Mouse (Mus musculus) liver, embryonic 12.5 days (tissue): ENCODE data around the gene 4930539E08Rik. TPM values are rescaled to one million over a fixed set of nuclear protein-coding genes. Genes with fewer than 3 reads are reported as not detected.

ENCODE experiments used
- ATAC-seq: fragments of 200-750 bp; cut with Nextera tagmentation; 2 replicates; pipeline ENCODE4 v1.8.0; 2017; ENCODE audit warnings: moderate number of reproducible peaks, mild to moderate bottlenecking, moderate library complexity
- H3K27ac ChIP-seq: fragments of 300-500 bp; sonication (generic); 2 replicates; pipeline ENCODE4 v1.5.1; 2016; ENCODE audit warnings: mild to moderate bottlenecking
- H3K27me3 ChIP-seq: fragments of 300-500 bp; sonication (generic); replicated peaks from 2 replicates; pipeline ENCODE4 v1.6.1; 2016; ENCODE audit warnings: mild to moderate bottlenecking, moderate library complexity
- H3K36me3 ChIP-seq: fragments of 300-500 bp; sonication (generic); 2 replicates; pipeline ENCODE4 v1.6.1; 2016; ENCODE audit warnings: mild to moderate bottlenecking, moderate library complexity
- H3K4me1 ChIP-seq: fragments of 300-500 bp; sonication (generic); 2 replicates; pipeline ENCODE4 v1.6.1; 2016
- H3K4me2 ChIP-seq: fragments of 300-500 bp; sonication (generic); 2 replicates; pipeline ENCODE4 v1.6.1; 2016; ENCODE audit warnings: mild to moderate bottlenecking, moderate library complexity
- H3K4me3 ChIP-seq: fragments of 300-500 bp; sonication (generic); 2 replicates; pipeline ENCODE4 v1.5.1; 2016; ENCODE audit warnings: mild to moderate bottlenecking, moderate library complexity
- H3K9ac ChIP-seq: fragments of 300-500 bp; sonication (generic); 2 replicates; pipeline ENCODE4 v1.6.1; 2016; ENCODE audit warnings: mild to moderate bottlenecking, moderate library complexity
- H3K9me3 ChIP-seq: fragments of 300-500 bp; sonication (generic); replicated peaks from 2 replicates; pipeline ENCODE4 v1.6.1; 2016; ENCODE audit warnings: mild to moderate bottlenecking, moderate library complexity
- WGBS: fragments of 180-500 bp; shearing (Covaris S2); methylation state at CpG from one replicate; pipeline ENCODE4 v1.1.7; 2016; ENCODE audit not compliant: insufficient replicate concordance; 5-methylcytosine and 5-hydroxymethylcytosine counted together
- polyA plus RNA-seq: library from polyadenylated mRNA; unstranded; fragments of >200 nt; fragmentation: Nextera tagmentation; extraction: Ambion mirVana; gene quantifications from 2 replicates; pipeline ENCODE4 v1.2.1, GENCODE M21; 2016

4930539E08Rik gene
- polyA plus RNA-seq, 1 experiment from 2014 or later: 0.17 TPM

DNA sequence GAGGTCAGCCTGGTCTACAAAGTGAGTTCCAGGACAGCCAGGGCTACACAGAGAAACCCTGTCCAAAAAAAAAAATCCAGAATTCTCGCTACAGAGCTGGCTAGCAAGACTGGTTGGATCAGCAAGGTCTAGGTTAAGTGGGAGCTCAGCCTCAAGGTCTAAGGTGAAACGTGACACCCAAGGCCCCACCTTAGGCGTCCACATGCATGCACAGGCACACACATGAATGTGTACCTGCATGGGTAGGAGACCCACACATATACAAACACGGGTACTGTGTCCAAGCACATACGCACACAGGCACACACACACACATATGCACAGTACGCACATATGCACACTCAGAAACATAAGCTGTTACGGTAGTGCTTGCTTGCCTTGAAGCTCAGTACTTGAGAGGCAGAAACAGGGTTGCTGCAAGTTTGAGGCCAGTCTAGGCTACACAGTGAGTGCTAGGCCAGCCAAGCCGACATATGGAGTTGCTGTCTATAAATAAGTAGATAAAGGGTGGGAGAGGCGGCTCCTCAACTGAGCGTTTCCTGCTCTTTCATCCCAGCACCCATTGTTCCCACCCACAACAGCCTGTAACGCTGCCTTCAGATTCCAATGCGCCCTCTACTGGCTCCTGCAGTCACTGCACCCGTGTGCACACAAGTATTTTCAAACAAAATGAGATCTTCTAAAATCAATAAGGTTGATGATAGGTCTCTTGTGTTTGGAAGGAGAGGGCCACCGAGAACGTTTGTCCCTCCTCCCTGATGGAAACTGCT, 11.9 kb upstream of the 4930539E08Rik start:
- Histone ChIP-seq H3K9ac (no peak overlapping the region), H3K36me3 (no peaks in the 10 kb centered on the region), H3K4me1 (peaks cover 60% of the 10 kb centered on the region), H3K27me3 (0 out of 2 replicates have a peak, but pooled peaks cover 5% of the 10 kb centered on the region), H3K9me3 (no peaks in the 10 kb centered on the region), H3K4me3 (no peak overlapping the region), H3K27ac (peak overlapping the region; percentile 98), H3K4me2 (no peak overlapping the region)
- ATAC-seq: no peak
- WGBS: 34% methylated on average over 15 of the region's 15 CpGs

DNA sequence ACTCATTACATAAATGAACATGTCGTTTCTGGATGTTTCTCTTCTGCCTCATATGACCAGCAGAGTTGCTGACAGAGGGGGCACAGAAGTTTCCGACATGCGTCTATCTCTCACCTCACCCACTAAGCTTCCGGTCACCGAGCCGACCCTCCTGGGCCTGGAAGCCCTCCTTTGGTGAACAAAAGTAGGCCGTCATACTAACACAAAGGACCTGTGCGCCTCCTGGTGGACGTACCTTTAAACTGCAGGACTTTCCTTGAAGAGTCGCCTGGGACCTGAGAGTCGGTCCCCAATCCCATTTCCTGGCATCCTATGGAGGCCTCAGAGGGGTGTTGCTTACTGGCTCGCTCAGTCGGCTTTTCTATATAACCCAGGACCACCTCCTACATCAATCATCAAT, 11.3 kb upstream of the 4930539E08Rik start:
- peaks cover 57% of the 10 kb centered on the region for H3K4me1 ChIP-seq
- no peak overlapping the region for H3K27ac ChIP-seq
- H3K27me3 ChIP-seq: 0 out of 2 replicates have a peak, but pooled peaks cover 6% of the 10 kb centered on the region
- no peak for ATAC-seq
- no peaks in the 10 kb centered on the region for H3K36me3 ChIP-seq
- no peak overlapping the region for H3K4me3 ChIP-seq
- no peaks in the 10 kb centered on the region for H3K9me3 ChIP-seq
- 0 out of 2 replicates have a peak overlapping the region, but pooled peaks have one; percentile 2 for H3K4me2 ChIP-seq
- no peak overlapping the region for H3K9ac ChIP-seq
- WGBS: 12% methylated on average over 13 of the region's 13 CpGs

DNA sequence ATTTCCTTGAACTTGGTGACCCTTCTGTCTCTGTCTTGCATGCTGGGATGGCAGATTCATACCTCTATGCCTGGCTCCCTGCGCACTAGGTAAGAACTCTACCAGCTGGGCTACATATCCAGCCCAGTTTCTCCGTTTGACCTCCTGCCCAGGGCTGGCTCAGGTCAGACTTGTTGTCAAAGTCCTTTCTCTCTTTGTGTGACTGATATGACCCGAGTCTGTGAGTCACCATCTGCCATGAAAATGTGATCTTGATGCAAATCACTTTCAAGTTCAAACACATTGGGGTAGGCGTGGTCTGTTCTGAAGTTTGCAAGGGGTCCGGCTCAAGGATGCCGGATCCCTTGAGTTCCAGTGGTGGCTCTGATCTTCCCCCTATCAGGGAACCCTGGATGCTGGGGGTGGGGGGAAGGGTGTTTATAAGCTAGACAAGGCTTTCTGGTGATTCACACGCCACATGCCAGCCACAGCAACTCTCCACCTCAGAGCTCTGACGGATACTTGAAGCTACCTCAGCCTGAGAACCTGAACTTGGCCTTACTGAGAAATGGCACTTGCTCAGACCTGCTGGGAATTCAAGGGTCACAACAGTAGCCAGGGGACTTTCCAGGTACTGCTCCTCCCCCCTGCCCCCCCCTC, 10.0 kb upstream of the 4930539E08Rik start:
- no peak overlapping the region for H3K9ac ChIP-seq
- 0 out of 2 replicates have a peak, but pooled peaks cover 13% of the 10 kb centered on the region for H3K27me3 ChIP-seq
- H3K27ac ChIP-seq: no peak overlapping the region
- no peaks in the 10 kb centered on the region for H3K9me3 ChIP-seq
- H3K4me1 ChIP-seq: peaks cover 52% of the 10 kb centered on the region
- H3K4me3 ChIP-seq: no peak overlapping the region
- 72% methylated on average over 8 of the region's 8 CpGs for WGBS
- no peak overlapping the region for H3K4me2 ChIP-seq
- ATAC-seq: no peak
- no peaks in the 10 kb centered on the region for H3K36me3 ChIP-seq

DNA sequence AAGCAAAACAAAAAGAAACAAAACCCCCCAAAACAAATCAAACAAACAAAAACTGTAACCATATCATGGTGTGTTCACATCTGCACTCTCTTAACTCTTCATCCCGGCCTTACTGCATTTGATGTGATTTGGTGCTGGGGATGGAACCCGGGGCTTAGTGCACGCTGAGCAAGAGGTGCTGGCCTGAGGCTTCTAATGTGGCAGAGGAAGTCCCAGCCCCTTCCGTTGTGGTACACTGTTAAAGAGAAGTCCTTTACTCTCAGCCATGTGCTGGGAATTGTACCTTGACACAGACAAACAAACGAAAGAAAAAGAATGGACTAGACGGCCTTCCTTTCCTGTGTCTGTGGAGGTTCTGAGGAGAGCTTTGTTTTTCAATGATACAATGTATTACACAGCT, 7.0 kb upstream of the 4930539E08Rik start:
- H3K36me3 ChIP-seq: no peaks in the 10 kb centered on the region
- ATAC-seq: no peak
- 23% methylated on average over 6 of the region's 6 CpGs for WGBS
- peaks cover 23% of the 10 kb centered on the region for H3K4me1 ChIP-seq
- H3K4me3 ChIP-seq: no peak overlapping the region
- no peak overlapping the region for H3K4me2 ChIP-seq
- H3K9ac ChIP-seq: 0 out of 2 replicates have a peak overlapping the region, but pooled peaks have one; percentile 17
- no peaks in the 10 kb centered on the region for H3K9me3 ChIP-seq
- H3K27ac ChIP-seq: no peak overlapping the region
- 0 out of 2 replicates have a peak, but pooled peaks cover 13% of the 10 kb centered on the region for H3K27me3 ChIP-seq

DNA sequence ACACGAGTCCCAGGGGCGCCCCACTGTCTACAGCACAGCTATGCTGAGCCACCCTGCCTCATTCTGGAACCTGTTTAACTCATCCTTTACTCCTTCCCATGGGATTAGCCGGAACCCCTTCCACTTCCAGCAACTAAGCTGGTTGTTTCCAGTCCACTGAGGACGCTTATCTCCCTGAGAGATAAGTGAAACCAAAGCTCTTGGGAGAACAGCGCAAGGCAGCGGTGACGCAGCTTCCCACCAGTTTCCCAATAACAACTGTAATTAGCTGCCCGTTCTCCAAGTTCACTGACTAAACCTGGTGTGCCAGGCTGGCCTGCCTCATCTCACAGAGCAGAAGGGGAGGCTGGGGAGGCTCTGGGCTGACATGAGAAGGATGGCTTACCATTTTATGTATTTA, 6.0 kb upstream of the 4930539E08Rik start:
- Histone ChIP-seq H3K36me3 (no peaks in the 10 kb centered on the region), H3K27ac (no peak overlapping the region), H3K27me3 (0 out of 2 replicates have a peak, but pooled peaks cover 13% of the 10 kb centered on the region), H3K9ac (no peak overlapping the region; the same call in 1 of the 2 replicates), H3K9me3 (no peaks in the 10 kb centered on the region), H3K4me2 (no peak overlapping the region), H3K4me1 (peaks cover 13% of the 10 kb centered on the region; the same call in 1 of the 2 replicates), H3K4me3 (no peak overlapping the region)
- ATAC-seq: no peak
- 51% methylated on average over 8 of the region's 8 CpGs for WGBS

DNA sequence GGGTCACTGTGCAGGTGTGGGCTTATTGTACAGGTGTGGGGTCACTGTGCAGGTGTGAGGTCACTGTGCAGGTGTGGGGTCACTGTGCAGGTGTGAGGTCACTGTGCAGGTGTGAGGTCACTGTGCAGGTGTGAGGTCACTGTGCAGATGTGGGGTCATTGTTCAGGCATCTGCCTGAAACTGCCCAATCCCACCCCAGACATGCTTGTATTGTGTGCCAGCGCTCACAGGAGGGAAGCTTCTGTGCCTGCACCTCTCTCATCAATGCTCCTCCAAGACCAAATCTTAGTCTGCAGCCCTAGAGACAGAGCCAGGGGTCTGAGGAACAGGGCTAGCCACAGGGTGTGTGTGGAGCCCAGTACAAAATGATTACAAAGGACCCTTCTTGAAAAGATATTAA, 1.4 kb upstream of the 4930539E08Rik start:
- no peak overlapping the region for H3K27ac ChIP-seq
- 92% methylated on average over 1 of the region's 1 CpGs for WGBS

DNA sequence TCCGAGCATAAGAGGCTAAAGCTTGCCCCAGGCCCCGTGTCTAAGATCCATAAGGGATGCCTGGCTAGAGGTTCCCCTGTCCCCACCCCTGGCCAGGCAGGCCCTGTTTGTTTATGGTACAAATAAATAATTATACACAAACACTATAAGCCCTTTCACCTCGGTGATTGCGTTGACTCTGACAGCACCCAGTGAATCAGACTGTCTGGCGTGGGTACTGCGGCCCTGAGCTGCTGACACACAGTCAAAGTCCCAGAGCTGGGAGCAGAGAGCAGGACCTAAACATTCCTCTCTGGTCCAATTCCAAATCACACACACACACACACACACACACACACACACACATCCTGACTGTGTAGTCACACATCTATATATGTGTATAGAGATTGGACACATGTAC, 1.2 kb downstream of the 4930539E08Rik start:
- H3K27ac ChIP-seq: no peak overlapping the region

More for the DNA sequence above, 1.4 kb upstream of the 4930539E08Rik start:
- no peak for ATAC-seq
- Histone ChIP-seq H3K9ac (no peak overlapping the region), H3K4me2 (no peak overlapping the region), H3K9me3 (no peaks in the 10 kb centered on the region), H3K36me3 (no peaks in the 10 kb centered on the region), H3K4me3 (no peak overlapping the region), H3K4me1 (peaks cover 8% of the 10 kb centered on the region; the same call in 1 of the 2 replicates), H3K27me3 (peaks cover 19% of the 10 kb centered on the region; the same call in 1 of the 2 replicates)

DNA sequence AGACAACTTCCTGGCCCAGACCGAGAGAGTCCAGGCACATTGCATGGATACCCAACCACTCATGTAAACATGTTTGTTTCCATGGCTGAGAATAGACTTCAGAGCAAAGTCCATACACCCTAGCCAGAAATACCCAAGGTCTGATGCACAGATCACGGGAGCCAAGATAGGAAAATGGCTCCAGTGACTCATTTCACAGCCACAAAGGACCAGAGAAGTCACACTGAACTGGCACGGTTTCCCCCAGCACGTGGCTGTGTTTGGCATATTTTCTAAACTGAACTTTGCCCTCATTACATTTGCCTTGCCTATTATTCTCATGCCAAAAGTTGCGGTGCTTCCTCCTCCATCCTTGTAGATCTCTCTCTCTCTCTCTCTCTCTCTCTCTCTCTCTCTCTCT, 1.9 kb downstream of the 4930539E08Rik start:
- Histone ChIP-seq H3K27me3 (peaks cover 36% of the 10 kb centered on the region), H3K4me2 (no peak overlapping the region), H3K36me3 (no peaks in the 10 kb centered on the region), H3K9me3 (no peaks in the 10 kb centered on the region), H3K27ac (no peak overlapping the region), H3K9ac (no peak overlapping the region), H3K4me3 (no peak overlapping the region), H3K4me1 (peaks cover 12% of the 10 kb centered on the region)
- ATAC-seq: no peak
- 56% methylated on average over 5 of the region's 5 CpGs for WGBS

More for the DNA sequence above, 1.2 kb downstream of the 4930539E08Rik start:
- Histone ChIP-seq H3K27me3 (peaks cover 29% of the 10 kb centered on the region), H3K36me3 (no peaks in the 10 kb centered on the region), H3K9ac (no peak overlapping the region), H3K4me3 (no peak overlapping the region), H3K4me2 (no peak overlapping the region), H3K9me3 (no peaks in the 10 kb centered on the region), H3K4me1 (peaks cover 8% of the 10 kb centered on the region)
- no peak for ATAC-seq
- WGBS: 74% methylated on average over 6 of the region's 6 CpGs

DNA sequence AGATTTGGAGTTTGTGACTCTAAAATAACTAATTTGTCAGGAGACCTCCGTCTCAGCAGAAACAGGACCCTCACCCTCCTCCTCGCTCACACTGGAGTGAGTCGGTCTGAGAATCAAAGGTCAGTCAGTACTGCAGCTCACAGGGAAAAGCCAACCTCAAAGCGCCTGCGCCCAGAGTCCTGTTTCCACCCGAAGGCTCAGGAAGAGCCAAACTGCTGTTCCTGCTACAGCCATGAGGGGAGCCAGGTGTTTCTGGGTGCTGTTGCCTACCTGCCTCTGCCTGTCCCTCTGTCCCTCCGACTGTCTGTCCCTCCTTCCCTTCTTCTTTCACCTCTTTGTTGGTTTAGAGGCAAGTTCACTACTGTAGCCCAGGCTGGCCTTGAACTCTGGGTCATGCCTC, 5.0 kb downstream of the 4930539E08Rik start:
- H3K9ac ChIP-seq: no peak overlapping the region
- peak; percentile 30; the same call in 1 of the 2 replicates for ATAC-seq
- no peak overlapping the region for H3K27ac ChIP-seq

DNA sequence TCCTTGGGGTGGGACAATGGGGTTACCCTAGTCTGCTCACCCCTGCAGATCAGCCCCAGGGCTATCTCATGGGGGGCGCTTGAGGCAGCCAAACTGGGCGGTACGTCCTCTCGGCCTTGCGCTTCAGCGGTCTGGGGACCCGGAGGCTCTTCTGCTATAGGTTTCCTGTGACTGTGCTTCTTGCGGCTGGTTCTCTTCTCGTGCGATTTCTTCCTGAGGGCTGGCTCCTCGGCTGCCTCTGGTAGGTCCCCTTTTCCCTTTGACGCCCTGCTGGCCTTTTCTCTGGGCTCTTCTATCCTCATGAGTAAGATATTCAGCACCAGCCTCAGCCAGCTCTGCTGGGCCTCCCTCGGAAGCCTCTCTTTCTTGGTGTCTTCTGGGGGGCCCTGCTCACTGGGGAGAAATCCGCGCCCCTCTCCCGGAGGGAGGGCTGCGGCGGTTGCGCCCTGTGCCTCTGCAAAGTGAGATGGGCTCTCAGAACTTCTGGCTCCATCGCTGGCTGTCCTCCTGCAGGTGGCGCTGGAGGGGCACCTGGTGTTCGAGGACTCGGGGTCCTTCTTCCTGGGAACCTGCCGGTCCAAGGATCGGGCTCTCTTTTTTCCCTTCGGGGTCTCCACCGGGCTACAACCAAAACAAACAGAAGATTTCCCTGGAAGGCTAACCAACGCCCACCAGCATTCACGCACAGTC, 5.7 kb downstream of the 4930539E08Rik start:
- H3K36me3 ChIP-seq: no peaks in the 10 kb centered on the region
- 5% methylated on average over 29 of the region's 29 CpGs for WGBS
- peak overlapping the region; percentile 30 for H3K4me3 ChIP-seq
- 0 out of 2 replicates have a peak, but pooled peaks have one; percentile 18 for ATAC-seq
- peak overlapping the region; percentile 62 for H3K4me2 ChIP-seq
- H3K27me3 ChIP-seq: peaks cover 55% of the 10 kb centered on the region
- H3K4me1 ChIP-seq: peaks cover 12% of the 10 kb centered on the region
- 0 out of 2 replicates have a peak overlapping the region, but pooled peaks have one; percentile 35 for H3K9ac ChIP-seq
- no peak overlapping the region for H3K27ac ChIP-seq
- no peaks in the 10 kb centered on the region for H3K9me3 ChIP-seq

More for the DNA sequence above, 5.0 kb downstream of the 4930539E08Rik start:
- WGBS: 38% methylated on average over 7 of the region's 7 CpGs
- Histone ChIP-seq H3K4me2 (peak overlapping the region; percentile 62), H3K4me1 (peaks cover 12% of the 10 kb centered on the region), H3K36me3 (no peaks in the 10 kb centered on the region), H3K27me3 (peaks cover 52% of the 10 kb centered on the region), H3K4me3 (no peak overlapping the region), H3K9me3 (no peaks in the 10 kb centered on the region)

DNA sequence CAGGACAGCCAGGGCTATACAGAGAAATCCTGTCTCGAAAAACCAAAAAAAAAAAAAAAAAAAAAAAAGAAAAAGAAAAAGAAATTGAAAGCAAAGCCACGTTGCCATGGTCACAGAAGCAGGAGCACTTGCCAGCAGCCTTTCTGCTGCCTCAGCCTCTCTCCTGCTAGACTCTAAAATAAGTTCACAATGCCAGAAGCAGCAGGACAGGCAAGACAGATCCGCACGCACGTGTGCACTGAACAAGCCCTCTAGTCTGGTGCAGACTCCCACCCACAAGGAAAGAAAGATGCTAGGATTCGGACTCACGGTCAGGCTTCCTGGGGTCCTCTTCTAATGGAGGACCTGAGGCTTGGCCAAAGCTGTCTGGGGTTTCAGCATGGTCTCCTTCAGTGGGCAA, 7.2 kb downstream of the 4930539E08Rik start:
- ATAC-seq: no peak
- no peak overlapping the region for H3K4me2 ChIP-seq
- no peaks in the 10 kb centered on the region for H3K9me3 ChIP-seq
- H3K4me1 ChIP-seq: peaks cover 12% of the 10 kb centered on the region
- no peak overlapping the region for H3K27ac ChIP-seq
- H3K36me3 ChIP-seq: no peaks in the 10 kb centered on the region
- WGBS: 71% methylated on average over 7 of the region's 7 CpGs
- H3K4me3 ChIP-seq: no peak overlapping the region
- H3K9ac ChIP-seq: no peak overlapping the region
- H3K27me3 ChIP-seq: peaks cover 55% of the 10 kb centered on the region
